ENCODE assay signal across 14 mouse cellular contexts in genomic region chr8:46596530-46596929, GRCm38 (mm10).
"Had no signal": no experiment of that assay in that cellular context is flagged by ENCODE, and none has a peak within 500 bp of the region (broad histone marks: within the 10 kb centered on the region; RNA-seq: fewer than 3 reads in every experiment).

No protein-coding gene starts in this region.

- H3K36me3 ChIP-seq: midbrain, embryonic 13.5 days; midbrain, embryonic 15.5 days; neural tube, embryonic 12.5 days had no signal

- ATAC-seq: midbrain, embryonic 13.5 days; midbrain, embryonic 15.5 days had no signal

- H3K4me1 ChIP-seq: midbrain, embryonic 13.5 days; midbrain, embryonic 15.5 days; neural tube, embryonic 12.5 days; stomach, embryonic 15.5 days had no signal

- H3K4me2 ChIP-seq: lung, embryonic 14.5 days; midbrain, embryonic 11.5 days; midbrain, embryonic 13.5 days; midbrain, embryonic 15.5 days; neural tube, embryonic 12.5 days; stomach, embryonic 15.5 days had no signal

- H3K9ac ChIP-seq: lung, embryonic 14.5 days; midbrain, embryonic 13.5 days; midbrain, embryonic 15.5 days; neural tube, embryonic 12.5 days; stomach, embryonic 15.5 days had no signal

- H3K4me3 ChIP-seq: megakaryocyte, embryonic 14.5 days; midbrain, embryonic 13.5 days; midbrain, embryonic 15.5 days; neural tube, embryonic 12.5 days; stomach, embryonic 15.5 days had no signal

- DNase-seq: lung, adult 18-20 months; lung, embryonic 14.5 days; lung, postnatal 10 days; lung, postnatal 4 days; right cerebral cortex, postnatal 14 days; thymus, adult 18-20 months; thymus, postnatal 14 days; thymus, postnatal 36 days had no signal

- H3K27me3 ChIP-seq: megakaryocyte, embryonic 14.5 days; midbrain, embryonic 13.5 days; midbrain, embryonic 15.5 days; neural tube, embryonic 12.5 days; stomach, embryonic 15.5 days had no signal

- H3K27ac ChIP-seq: midbrain, embryonic 13.5 days; midbrain, embryonic 15.5 days; neural tube, embryonic 12.5 days; stomach, embryonic 15.5 days had no signal

- H3K9me3 ChIP-seq: megakaryocyte, embryonic 14.5 days; midbrain, embryonic 13.5 days; midbrain, embryonic 15.5 days; neural tube, embryonic 12.5 days; stomach, embryonic 15.5 days had no signal
